Mouse (Mus musculus): ENCODE results near the gene Dad1. TPM values are rescaled to one million over a fixed set of nuclear protein-coding genes. Genes with fewer than 3 reads are reported as not detected.

Gene Dad1
- polyA plus RNA-seq, 1 experiment, result 4.4 TPM

DNA sequence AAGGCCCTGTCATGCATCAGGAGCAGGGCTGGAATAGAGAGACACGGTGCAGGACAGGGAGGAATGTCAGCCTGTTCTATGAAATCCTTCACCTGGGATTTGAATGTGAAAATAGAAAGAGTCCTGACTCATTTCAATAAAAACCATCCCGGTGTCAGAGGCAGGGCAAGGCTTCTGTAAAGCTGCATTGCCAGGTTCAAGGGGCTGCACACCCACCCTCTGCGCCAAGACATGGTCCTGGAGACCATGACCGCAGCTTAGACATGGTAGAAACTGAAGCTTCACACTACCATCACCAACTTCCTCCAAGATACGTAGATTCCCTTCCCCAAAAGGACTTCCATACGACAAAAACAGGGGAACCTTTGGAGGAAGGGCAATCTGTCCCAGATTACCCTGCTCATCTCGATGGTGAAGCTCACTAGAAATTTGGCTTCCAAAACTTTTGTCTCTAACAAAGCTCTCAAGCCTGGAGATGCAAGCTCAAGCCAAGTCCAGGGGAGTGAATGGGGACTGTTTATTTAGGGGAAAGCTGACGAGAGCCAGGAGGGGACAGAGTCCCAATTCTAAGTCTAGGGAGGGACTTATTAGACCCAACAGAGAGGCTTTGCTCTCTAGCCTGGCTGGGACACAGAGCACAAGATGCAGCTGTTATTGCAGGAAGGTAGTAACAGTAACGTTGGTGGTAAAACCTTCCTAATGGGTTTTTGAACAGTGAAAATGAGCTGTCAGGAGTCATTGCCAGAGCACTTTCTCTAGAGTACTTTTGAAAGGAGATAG, 60.4 kb downstream of the Dad1 start:
- Histone ChIP-seq H3K36me3 (ENCODE audit: control insufficient read depth) (no peaks in the 10 kb centered on the region), H3K27me3 (ENCODE audit: control insufficient read depth) (peaks cover 22% of the 10 kb centered on the region), H3K4me1 (ENCODE audit: control insufficient read depth) (no peaks in the 10 kb centered on the region), H3K4me3 (replicated peaks) (no peak overlapping the region), H3K9me3 (ENCODE audit: control insufficient read depth, low read length) (no peaks in the 10 kb centered on the region)
- TF ChIP-seq TAL1 (IDR thresholded peaks at IDR 0.05; ENCODE audit: low read length), result no peak
- no peak for TF ChIP-seq GATA1 (IDR thresholded peaks at IDR 0.05; ENCODE audit: low read length)

DNA sequence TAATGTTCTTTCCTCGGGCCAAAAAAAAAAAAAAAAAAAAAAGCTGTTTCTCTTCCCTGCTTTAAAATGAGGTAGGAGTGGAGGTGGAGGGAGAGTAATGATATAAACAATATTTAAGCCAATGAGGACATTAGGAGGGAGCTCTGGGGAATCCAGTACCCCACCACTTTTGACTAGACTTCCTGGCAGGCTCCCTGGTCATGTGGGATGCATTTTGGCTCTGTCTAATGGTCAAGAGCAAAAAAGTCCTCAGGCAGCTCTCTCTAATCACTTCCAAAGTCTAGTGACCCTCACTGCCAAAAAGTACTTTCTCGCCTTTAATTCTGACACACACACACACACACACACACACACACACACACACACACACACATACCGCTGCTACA, 61.4 kb downstream of the Dad1 start:
- Histone ChIP-seq H3K4me3 (replicated peaks) (no peak overlapping the region), H3K4me1 (ENCODE audit: control insufficient read depth) (no peaks in the 10 kb centered on the region), H3K9me3 (ENCODE audit: control insufficient read depth, low read length) (no peaks in the 10 kb centered on the region), H3K27me3 (ENCODE audit: control insufficient read depth) (peaks cover 22% of the 10 kb centered on the region), H3K36me3 (ENCODE audit: control insufficient read depth) (no peaks in the 10 kb centered on the region)
- TF ChIP-seq TAL1 (IDR thresholded peaks at IDR 0.05; ENCODE audit: low read length) (no peak), GATA1 (IDR thresholded peaks at IDR 0.05; ENCODE audit: low read length) (no peak)

DNA sequence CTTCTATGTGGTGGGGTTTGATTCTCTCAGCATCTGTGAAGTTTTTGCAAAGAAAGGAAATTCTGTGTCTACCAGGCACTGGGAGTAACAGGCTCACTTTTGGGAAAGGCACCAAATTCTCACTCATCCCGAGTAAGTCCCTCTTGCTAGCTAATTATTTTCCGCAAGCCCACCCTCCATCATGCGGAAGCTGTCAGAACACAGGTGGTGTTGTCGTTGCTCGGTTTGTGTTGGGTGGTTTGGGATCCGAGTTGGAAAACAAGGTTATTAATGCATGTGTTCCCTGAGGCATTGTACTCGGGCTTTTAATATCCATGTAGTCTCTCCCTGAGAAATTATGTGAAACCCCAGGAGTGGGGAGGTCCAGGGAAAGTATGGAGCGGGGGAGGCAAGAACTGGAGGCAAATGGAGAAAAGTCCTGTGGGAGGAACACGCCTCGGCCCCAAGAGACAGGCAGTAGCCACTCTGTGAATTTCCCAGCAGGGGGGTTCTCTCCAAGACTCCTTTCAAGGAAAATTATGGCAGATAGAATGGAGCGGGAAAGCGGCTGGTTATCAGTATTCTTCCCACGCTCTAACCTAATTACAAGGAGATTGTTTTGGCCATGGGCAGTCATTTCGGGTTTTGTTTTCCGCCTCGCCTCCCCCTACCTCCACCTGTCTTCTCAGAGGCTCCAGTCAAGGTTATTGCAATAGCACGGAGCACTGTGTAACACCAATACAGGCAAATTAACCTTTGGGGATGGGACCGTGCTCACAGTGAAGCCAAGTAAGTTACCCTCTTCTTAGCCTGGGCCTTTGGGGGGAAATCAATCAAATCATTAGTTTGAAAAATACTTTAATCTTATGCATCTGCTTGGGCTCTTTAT, 62.1 kb downstream of the Dad1 start:
- Histone ChIP-seq H3K36me3 (ENCODE audit: control insufficient read depth) (no peaks in the 10 kb centered on the region), H3K4me1 (ENCODE audit: control insufficient read depth) (no peaks in the 10 kb centered on the region), H3K27me3 (ENCODE audit: control insufficient read depth) (peaks cover 22% of the 10 kb centered on the region), H3K9me3 (ENCODE audit: control insufficient read depth, low read length) (no peaks in the 10 kb centered on the region), H3K4me3 (replicated peaks) (no peak overlapping the region)
- TF ChIP-seq TAL1 (IDR thresholded peaks at IDR 0.05; ENCODE audit: low read length) (no peak), GATA1 (IDR thresholded peaks at IDR 0.05; ENCODE audit: low read length) (no peak)

DNA sequence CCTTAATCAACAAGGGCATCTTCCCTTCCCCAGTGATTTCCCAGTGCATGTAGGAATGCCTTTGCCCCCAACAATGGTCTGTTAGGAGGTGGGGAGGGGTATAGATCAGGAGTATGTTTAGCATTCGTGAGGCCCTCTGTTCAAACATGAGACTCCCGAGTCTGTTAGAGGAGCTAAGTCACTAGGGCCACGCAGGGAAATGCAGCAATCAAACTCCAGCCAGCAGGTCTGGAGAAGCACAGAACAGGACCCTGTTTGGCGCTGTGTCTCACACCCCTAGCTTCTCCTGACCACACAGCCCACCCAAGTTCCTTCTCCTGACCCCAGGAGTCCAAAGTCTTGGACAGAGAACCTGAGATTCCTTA, 62.9 kb downstream of the Dad1 start:
- Histone ChIP-seq H3K4me1 (ENCODE audit: control insufficient read depth) (no peaks in the 10 kb centered on the region), H3K9me3 (ENCODE audit: control insufficient read depth, low read length) (no peaks in the 10 kb centered on the region), H3K27me3 (ENCODE audit: control insufficient read depth) (peaks cover 21% of the 10 kb centered on the region), H3K36me3 (ENCODE audit: control insufficient read depth) (no peaks in the 10 kb centered on the region), H3K4me3 (replicated peaks) (no peak overlapping the region)
- TF ChIP-seq TAL1 (IDR thresholded peaks at IDR 0.05; ENCODE audit: low read length) (no peak), GATA1 (IDR thresholded peaks at IDR 0.05; ENCODE audit: low read length) (no peak)

DNA sequence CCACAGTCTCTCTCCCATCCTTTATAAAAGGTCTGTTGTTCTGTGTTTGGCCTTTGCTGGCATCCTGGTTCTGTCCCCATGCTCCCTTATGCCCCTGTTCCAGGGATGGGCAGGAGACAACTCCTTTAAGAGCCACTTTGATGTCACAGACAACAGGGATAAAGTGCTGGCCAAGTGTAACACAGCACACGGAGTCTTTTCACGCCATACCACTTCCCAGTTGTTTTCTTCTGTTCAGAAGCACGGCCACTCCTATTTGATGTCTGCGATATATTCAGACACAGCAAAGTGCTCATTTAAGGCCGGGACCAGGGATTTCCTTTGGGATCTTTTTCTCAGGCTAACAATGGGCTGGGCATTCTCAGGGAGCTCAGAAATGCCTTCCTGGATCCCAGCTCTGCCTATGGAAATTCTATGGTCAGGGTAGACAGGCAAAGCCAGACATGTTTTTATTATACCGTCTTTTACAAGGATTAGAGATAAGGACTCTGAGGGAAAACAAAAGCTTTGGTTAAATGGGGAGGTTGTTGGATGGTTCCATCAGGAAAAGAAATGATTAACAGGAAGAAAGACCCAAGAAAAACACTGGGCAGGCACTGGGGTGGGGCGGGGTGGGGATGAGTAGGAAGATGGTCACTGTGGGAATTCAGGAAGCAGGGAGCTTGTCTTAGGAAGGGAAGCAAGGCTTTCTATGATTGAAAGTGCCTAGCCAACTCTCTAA, 63.4 kb downstream of the Dad1 start:
- no peaks in the 10 kb centered on the region for H3K4me1 ChIP-seq (ENCODE audit: control insufficient read depth)
- H3K9me3 ChIP-seq (ENCODE audit: control insufficient read depth, low read length), result no peaks in the 10 kb centered on the region
- peaks cover 23% of the 10 kb centered on the region for H3K27me3 ChIP-seq (ENCODE audit: control insufficient read depth)
- H3K4me3 ChIP-seq (replicated peaks), result no peak overlapping the region
- H3K36me3 ChIP-seq (ENCODE audit: control insufficient read depth), result no peaks in the 10 kb centered on the region
- TF ChIP-seq TAL1 (IDR thresholded peaks at IDR 0.05; ENCODE audit: low read length) (no peak), GATA1 (IDR thresholded peaks at IDR 0.05; ENCODE audit: low read length) (no peak)

DNA sequence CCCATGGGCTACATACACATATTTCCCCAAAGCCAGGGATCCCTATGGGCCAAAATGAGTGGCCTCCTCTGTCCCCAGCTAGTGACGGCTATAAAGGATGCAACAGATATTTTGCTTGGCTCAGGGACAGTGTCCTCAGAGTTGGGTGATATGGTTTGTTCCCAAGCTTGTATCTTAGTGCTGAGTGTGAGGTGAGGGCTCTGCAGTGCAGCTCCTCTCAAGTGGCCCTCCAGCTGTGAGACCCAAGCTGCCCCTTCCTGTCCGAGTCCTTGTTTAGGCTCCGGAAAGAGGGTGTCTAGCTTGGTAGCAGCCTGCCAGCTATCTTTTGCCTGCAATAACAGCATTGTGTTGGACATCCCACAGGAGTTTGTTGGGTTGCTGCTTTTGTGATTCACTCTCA, 64.6 kb downstream of the Dad1 start:
- TF ChIP-seq TAL1 (IDR thresholded peaks at IDR 0.05; ENCODE audit: low read length) (no peak), GATA1 (IDR thresholded peaks at IDR 0.05; ENCODE audit: low read length) (no peak)
- no peaks in the 10 kb centered on the region for H3K9me3 ChIP-seq (ENCODE audit: control insufficient read depth, low read length)
- no peaks in the 10 kb centered on the region for H3K36me3 ChIP-seq (ENCODE audit: control insufficient read depth)
- no peak overlapping the region for H3K4me3 ChIP-seq (replicated peaks)
- H3K27me3 ChIP-seq (ENCODE audit: control insufficient read depth), result peaks cover 25% of the 10 kb centered on the region
- H3K4me1 ChIP-seq (ENCODE audit: control insufficient read depth), result no peaks in the 10 kb centered on the region

DNA sequence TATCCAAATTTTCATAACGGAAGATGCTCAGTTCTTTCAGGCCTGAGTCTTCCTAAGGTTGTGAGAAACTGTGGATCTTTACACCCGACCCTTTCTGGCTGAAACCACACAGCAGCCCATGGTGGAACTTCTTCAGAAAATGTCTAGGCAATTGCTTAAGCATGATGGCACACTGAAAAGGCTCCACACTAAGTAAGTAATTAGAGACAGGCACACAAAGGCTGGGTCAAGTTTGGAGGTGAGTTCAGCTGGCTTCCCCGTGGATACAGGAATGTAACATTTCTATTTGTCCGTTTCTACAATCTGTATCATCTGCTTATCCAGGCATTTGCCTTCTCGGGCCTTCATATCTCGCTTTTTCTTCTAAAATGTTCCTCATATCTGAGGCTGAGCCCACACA, 66.7 kb downstream of the Dad1 start:
- H3K27me3 ChIP-seq (ENCODE audit: control insufficient read depth), result peaks cover 25% of the 10 kb centered on the region
- H3K4me1 ChIP-seq (ENCODE audit: control insufficient read depth), result no peaks in the 10 kb centered on the region
- H3K9me3 ChIP-seq (ENCODE audit: control insufficient read depth, low read length), result no peaks in the 10 kb centered on the region
- no peak overlapping the region for H3K4me3 ChIP-seq (replicated peaks)
- TF ChIP-seq TAL1 (IDR thresholded peaks at IDR 0.05; ENCODE audit: low read length) (no peak), GATA1 (IDR thresholded peaks at IDR 0.05; ENCODE audit: low read length) (no peak)
- H3K36me3 ChIP-seq (ENCODE audit: control insufficient read depth), result no peaks in the 10 kb centered on the region

Other genes starting within 250 kb of the Dad1 start
- 1.3 and 2.5 TPM in 2 replicates for gene Abhd4, start 84 bp upstream of the Dad1 start, polyA plus RNA-seq (2012)
- not detected in 2 replicates for gene Olfr49, start 30.8 kb upstream of the Dad1 start, polyA plus RNA-seq (2012)
- gene Oxa1l, start 106.7 kb upstream of the Dad1 start, polyA plus RNA-seq (2012), result 5.6 and 6.8 TPM in 2 replicates
- gene Slc7a7, start 163.7 kb upstream of the Dad1 start, polyA plus RNA-seq (2012), result 0.06 TPM in 1 of 2 replicates, not detected in the other
- 62.3 and 63.5 TPM in 2 replicates for gene Mrpl52, start 172.8 kb upstream of the Dad1 start, polyA plus RNA-seq (2012)
- gene Mmp14, start 177.5 kb upstream of the Dad1 start, polyA plus RNA-seq (2012), result 0.10 and 0.18 TPM in 2 replicates
- gene Lrp10, start 210.0 kb upstream of the Dad1 start, polyA plus RNA-seq (2012), result 15.3 and 15.9 TPM in 2 replicates
- gene Rem2, start 222.0 kb upstream of the Dad1 start, polyA plus RNA-seq (2012), result not detected in 2 replicates

Measured in erythroblast, embryonic 14.5 days (primary cell).